Mouse (Mus musculus) lung, embryonic 14.5 days (tissue): ENCODE measurements around the gene Rgs6. TPM values are rescaled to one million over a fixed set of nuclear protein-coding genes. Genes with fewer than 3 reads are reported as not detected.
A peak's percentile ranks its signal among the peaks of the same experiment; 100 is the strongest.

ENCODE experiments used
- ATAC-seq: fragments of 200-750 bp; cut with Nextera tagmentation; 2 replicates; pipeline ENCODE4 v1.8.0; 2017; ENCODE audit warnings: mild to moderate bottlenecking, moderate TSS enrichment, moderate library complexity; ENCODE audit not compliant: insufficient read depth
- DNase-seq: peaks from one replicate; pipeline ENCODE4 v3.0.0-alpha.2; 2015
- H3K27ac ChIP-seq: fragments of 300-500 bp; sonication (generic); 2 replicates; pipeline ENCODE4 v1.5.1; 2014; ENCODE audit warnings: low read depth, mild to moderate bottlenecking, moderate library complexity
- H3K27me3 ChIP-seq: fragments of 300-500 bp; sonication (generic); 2 replicates; pipeline ENCODE4 v1.6.1; 2014; ENCODE audit warnings: low read length, control low read depth; ENCODE audit not compliant: insufficient read depth
- H3K36me3 ChIP-seq: fragments of 300-500 bp; sonication (generic); 2 replicates; pipeline ENCODE4 v1.6.1; 2014; ENCODE audit warnings: control low read depth; ENCODE audit not compliant: insufficient read depth
- H3K4me1 ChIP-seq: fragments of 300-500 bp; sonication (generic); 2 replicates; pipeline ENCODE4 v1.6.1; 2014; ENCODE audit warnings: antibody characterized with exemption, control low read depth; ENCODE audit not compliant: insufficient read depth
- H3K4me2 ChIP-seq: fragments of 300-500 bp; sonication (generic); 2 replicates; pipeline ENCODE4 v1.6.1; 2014; ENCODE audit warnings: mild to moderate bottlenecking
- H3K4me3 ChIP-seq: fragments of 300-500 bp; sonication (generic); 2 replicates; pipeline ENCODE4 v1.5.1; 2014; ENCODE audit warnings: low read depth, low read length
- H3K9ac ChIP-seq: fragments of 300-500 bp; sonication (generic); 2 replicates; pipeline ENCODE4 v1.6.1; 2014
- H3K9me3 ChIP-seq: fragments of 300-500 bp; sonication (generic); 2 replicates; pipeline ENCODE4 v1.6.1; 2016; ENCODE audit warnings: low read depth, low read length, control low read depth
- CTCF ChIP-seq: IDR thresholded peaks from 2 replicates; pipeline ENCODE4 v1.5.1; 2016; ENCODE audit warnings: antibody characterized with exemption, low read depth
- WGBS: fragments of 180-500 bp; shearing (Covaris S2); extraction: QIAGEN DNeasy Blood & Tissue Kit; methylation state at CpG from one replicate; pipeline ENCODE4 v1.1.7; 2014; 5-methylcytosine and 5-hydroxymethylcytosine counted together
- polyA plus RNA-seq: library from polyadenylated mRNA; unstranded; fragments of >200 nt; fragmentation: Nextera tagmentation; extraction: Ambion mirVana; gene quantifications from 2 replicates; pipeline ENCODE4 v1.2.1, GENCODE M21; 2014

The Rgs6 gene
- polyA plus RNA-seq, 1 experiment from 2014 or later = 2.8 TPM

GRCm38 (mm10) chr12:83072181-83072887, 484.2 kb downstream of the Rgs6 start:
- DNase-seq (peak; percentile 77), ATAC-seq (peak; percentile 57)
- Histone ChIP-seq H3K27ac (peak overlapping the region; percentile 89), H3K4me3 (no peak overlapping the region), H3K27me3 (no peaks in the 10 kb centered on the region), H3K36me3 (no peaks in the 10 kb centered on the region), H3K9me3 (no peaks in the 10 kb centered on the region), H3K4me2 (peak overlapping the region; percentile 27), H3K4me1 (peaks cover 19% of the 10 kb centered on the region), H3K9ac (no peak overlapping the region)
- TF ChIP-seq CTCF = peak; percentile 70
- WGBS = 6% methylated on average over 3 of the region's 3 CpGs

- peak overlapping the region; percentile 27; the same call in 1 of the 2 replicates for H3K4me2 ChIP-seq
- WGBS = 19% methylated on average over 13 of the region's 13 CpGs
- no peak overlapping the region for H3K4me3 ChIP-seq
- H3K4me1 ChIP-seq = peaks cover 19% of the 10 kb centered on the region
- H3K27ac ChIP-seq = peak overlapping the region; percentile 89
- no peak for TF ChIP-seq CTCF
- no peaks in the 10 kb centered on the region for H3K36me3 ChIP-seq
- no peak overlapping the region for H3K9ac ChIP-seq
- no peaks in the 10 kb centered on the region for H3K9me3 ChIP-seq
- peak; percentile 91 for ATAC-seq
- H3K27me3 ChIP-seq = no peaks in the 10 kb centered on the region
- DNase-seq = peak; percentile 84
Measured at GRCm38 (mm10) chr12:83072951-83073878, 485.1 kb downstream of the Rgs6 start.

GRCm38 (mm10) chr12:83073879-83074368, 485.8 kb downstream of the Rgs6 start:
- peak overlapping the region; percentile 89 for H3K27ac ChIP-seq
- no peak for DNase-seq
- no peaks in the 10 kb centered on the region for H3K27me3 ChIP-seq
- H3K9me3 ChIP-seq = no peaks in the 10 kb centered on the region
- no peaks in the 10 kb centered on the region for H3K36me3 ChIP-seq
- H3K9ac ChIP-seq = no peak overlapping the region
- H3K4me3 ChIP-seq = no peak overlapping the region
- TF ChIP-seq CTCF = no peak
- 54% methylated on average over 6 of the region's 6 CpGs for WGBS
- ATAC-seq = no peak
- H3K4me2 ChIP-seq = no peak overlapping the region; the same call in 1 of the 2 replicates
- H3K4me1 ChIP-seq = peaks cover 19% of the 10 kb centered on the region

GRCm38 (mm10) chr12:83076179-83076578, 488.1 kb downstream of the Rgs6 start:
- WGBS = 91% methylated on average over 3 of the region's 3 CpGs
- TF ChIP-seq CTCF = no peak
- H3K4me3 ChIP-seq = no peak overlapping the region
- H3K4me1 ChIP-seq = peaks cover 19% of the 10 kb centered on the region
- no peak overlapping the region for H3K9ac ChIP-seq
- H3K9me3 ChIP-seq = no peaks in the 10 kb centered on the region
- H3K27ac ChIP-seq = no peak overlapping the region
- H3K36me3 ChIP-seq = no peaks in the 10 kb centered on the region
- no peak for ATAC-seq
- no peak overlapping the region for H3K4me2 ChIP-seq
- DNase-seq = no peak
- no peaks in the 10 kb centered on the region for H3K27me3 ChIP-seq

- Histone ChIP-seq H3K27ac (no peak overlapping the region), H3K9me3 (no peaks in the 10 kb centered on the region), H3K36me3 (no peaks in the 10 kb centered on the region), H3K27me3 (no peaks in the 10 kb centered on the region), H3K4me1 (peaks cover 16% of the 10 kb centered on the region), H3K4me2 (no peak overlapping the region), H3K9ac (no peak overlapping the region), H3K4me3 (no peak overlapping the region)
- DNase-seq (no peak), ATAC-seq (no peak)
- TF ChIP-seq CTCF = no peak
- WGBS = 74% methylated on average over 2 of the region's 2 CpGs
Measured at GRCm38 (mm10) chr12:83077486-83077885, 489.4 kb downstream of the Rgs6 start.

GRCm38 (mm10) chr12:83083427-83083826, 495.3 kb downstream of the Rgs6 start:
- 74% methylated on average over 3 of the region's 4 CpGs for WGBS
- TF ChIP-seq CTCF = no peak

GRCm38 (mm10) chr12:83084614-83085013, 496.5 kb downstream of the Rgs6 start:
- no peak overlapping the region for H3K9ac ChIP-seq
- H3K36me3 ChIP-seq = no peaks in the 10 kb centered on the region
- H3K27ac ChIP-seq = no peak overlapping the region
- ATAC-seq (no peak), DNase-seq (no peak)
- H3K27me3 ChIP-seq = no peaks in the 10 kb centered on the region
- TF ChIP-seq CTCF = no peak
- peaks cover 6% of the 10 kb centered on the region for H3K4me1 ChIP-seq
- no peaks in the 10 kb centered on the region for H3K9me3 ChIP-seq
- no peak overlapping the region for H3K4me2 ChIP-seq
- WGBS = 90% methylated on average over 5 of the region's 5 CpGs
- no peak overlapping the region for H3K4me3 ChIP-seq

More at GRCm38 (mm10) chr12:83083427-83083826, 495.3 kb downstream of the Rgs6 start:
- no peak overlapping the region for H3K9ac ChIP-seq
- no peak overlapping the region for H3K4me3 ChIP-seq
- no peaks in the 10 kb centered on the region for H3K9me3 ChIP-seq
- H3K4me2 ChIP-seq = no peak overlapping the region
- no peak overlapping the region for H3K27ac ChIP-seq
- no peaks in the 10 kb centered on the region for H3K27me3 ChIP-seq
- H3K4me1 ChIP-seq = peaks cover 6% of the 10 kb centered on the region
- H3K36me3 ChIP-seq = no peaks in the 10 kb centered on the region
- DNase-seq = no peak
- no peak for ATAC-seq
